ENCODE assay signal across 10 mouse cellular contexts in the genomic region with DNA sequence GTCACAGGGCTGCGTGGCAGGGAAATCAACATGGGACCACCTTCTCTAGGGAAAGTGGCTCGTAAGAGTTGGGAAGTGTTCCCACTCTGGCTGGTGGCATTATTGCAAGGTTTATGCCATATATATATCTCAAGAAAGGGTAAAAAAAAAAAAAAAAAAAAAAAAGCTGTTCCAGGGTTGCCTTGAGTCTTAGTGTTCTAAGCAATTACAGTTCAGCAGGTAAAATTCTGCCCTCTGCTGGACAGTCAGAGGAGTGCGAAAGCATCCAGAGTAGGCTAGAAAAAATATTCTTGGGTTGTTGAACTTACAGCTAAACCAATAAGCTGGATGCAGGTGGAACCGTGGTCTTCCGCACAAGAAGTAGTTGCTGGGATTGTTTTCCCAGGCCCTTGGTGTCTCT.
DNase-seq lines count a peak whose midpoint lies in the region; ATAC-seq and TF ChIP-seq lines count a peak whose summit lies in the region.
"Had no signal": no experiment of that assay in that cellular context is flagged by ENCODE, and none has a peak within 500 bp of the region (broad histone marks: within the 10 kb centered on the region; RNA-seq: fewer than 3 reads in every experiment).

No protein-coding gene starts in this region.

- H3K27ac ChIP-seq in intestine, postnatal 0 days (ENCODE audit: low read depth, low read length): no peak overlapping the region
- no peak overlapping the region for H3K27ac ChIP-seq in intestine, embryonic 16.5 days (ENCODE audit: low read length)
- H3K27ac ChIP-seq in MEL (ENCODE audit: control insufficient read depth, low read depth, low read length): no peak overlapping the region
- H3K27ac ChIP-seq in left cerebral cortex, adult 2 months: no peak overlapping the region
- H3K27ac ChIP-seq: midbrain, embryonic 12.5 days had no signal

- H3K4me1 ChIP-seq in intestine, postnatal 0 days (replicated peaks; ENCODE audit: control insufficient read depth, insufficient read depth, low read length): no peaks in the 10 kb centered on the region
- H3K4me1 ChIP-seq in intestine, embryonic 16.5 days (ENCODE audit: control insufficient read depth, insufficient read depth, low read length): no peaks in the 10 kb centered on the region
- H3K4me1 ChIP-seq in MEL (ENCODE audit: control insufficient read depth in 1 of 2, insufficient read depth in 2 of 2, low read length in 2 of 2): no peaks in the 10 kb centered on the region
- H3K4me1 ChIP-seq: midbrain, embryonic 12.5 days had no signal

- no peak for ATAC-seq in intestine, postnatal 0 days
- no peak for ATAC-seq in intestine, embryonic 16.5 days
- ATAC-seq in monocyte, adult 5-6 weeks (replicated peaks; ENCODE audit: insufficient number of reproducible peaks, low FRiP score, low TSS enrichment, poor library complexity, severe bottlenecking): no peak

- TF ChIP-seq EP300 in MEL (IDR thresholded peaks at IDR 0.05; ENCODE audit: low read depth in 1 of 2, low read length in 2 of 2): no peak

- H3K36me3 ChIP-seq in intestine, postnatal 0 days (ENCODE audit: control insufficient read depth, insufficient read depth): 0 out of 2 replicates have a peak, but pooled peaks cover 5% of the 10 kb centered on the region
- no peaks in the 10 kb centered on the region; the same call in 1 of the 2 replicates for H3K36me3 ChIP-seq in intestine, embryonic 16.5 days (ENCODE audit: control insufficient read depth, insufficient read depth, low read length)
- H3K36me3 ChIP-seq in MEL (ENCODE audit: control insufficient read depth in 1 of 2, insufficient read depth in 2 of 2, low read length in 2 of 2): no peaks in the 10 kb centered on the region

- H3K4me3 ChIP-seq in intestine, postnatal 0 days (ENCODE audit: low read depth, low read length): no peak overlapping the region
- no peak overlapping the region for H3K4me3 ChIP-seq in intestine, embryonic 16.5 days (ENCODE audit: low read length)
- no peak overlapping the region for H3K4me3 ChIP-seq in MEL (ENCODE audit: control insufficient read depth in 1 of 2, insufficient read depth in 1 of 2, low read depth in 2 of 2, low read length in 2 of 2)
- H3K4me3 ChIP-seq in left cerebral cortex, adult 2 months: no peak overlapping the region
- H3K4me3 ChIP-seq: erythroblast, embryonic 14.5 days; midbrain, embryonic 12.5 days had no signal

- 71% methylated on average over 5 of the region's 5 CpGs for WGBS in intestine, postnatal 0 days
- 69% methylated on average over 5 of the region's 5 CpGs for WGBS in intestine, embryonic 16.5 days

- TF ChIP-seq CTCF in intestine, postnatal 0 days (IDR thresholded peaks at IDR 0.05; ENCODE audit: low read depth): peak; percentile 78
- peak; percentile 53 to 76 (median 67) for TF ChIP-seq CTCF in MEL (IDR thresholded peaks at IDR 0.05 in 2 of 3, conservative IDR thresholded peaks at IDR 0.05 in 1 of 3; ENCODE audit: control insufficient read depth in 1 of 3, insufficient read depth in 1 of 3, low read depth in 2 of 3, low read length in 3 of 3, poor library complexity in 1 of 3, severe bottlenecking in 1 of 3)
- TF ChIP-seq CTCF in left cerebral cortex, adult 2 months (IDR thresholded peaks at IDR 0.05): peak; percentile 83

- peak; percentile 61 for DNase-seq in MEL (ENCODE audit: low read depth, low spot score)
- peak; percentile 30 for DNase-seq in cerebellum, adult 9-11 months
- DNase-seq in frontal cortex, postnatal 14 days (ENCODE audit: low spot score in 2 of 2): peak; percentile 35 to 40
- DNase-seq in left cerebral cortex, adult 2 months (ENCODE audit: extremely low spot score in 1 of 2, low spot score in 2 of 2): peak; percentile 48 to 53
- peak; percentile 59 for DNase-seq in naive thymus-derived CD4-positive, alpha-beta T cell, adult 2 months (ENCODE audit: low read depth)

- H3K9ac ChIP-seq in intestine, postnatal 0 days (ENCODE audit: low read depth, low read length): no peak overlapping the region
- no peak overlapping the region for H3K9ac ChIP-seq in intestine, embryonic 16.5 days (ENCODE audit: low read depth, low read length)
- H3K9ac ChIP-seq in MEL (ENCODE audit: control insufficient read depth, low read depth, low read length, poor library complexity, severe bottlenecking): no peak overlapping the region
- H3K9ac ChIP-seq: midbrain, embryonic 12.5 days had no signal

- intact Hi-C loops in left cerebral cortex, adult 2 months (cut with DNase I): loop anchor here (1.0 kb wide), 1 partner anchor 363 kb away; no protein-coding TSS in a partner anchor

- H3K9me3 ChIP-seq in intestine, postnatal 0 days (ENCODE audit: control insufficient read depth): no peaks in the 10 kb centered on the region
- H3K9me3 ChIP-seq in intestine, embryonic 16.5 days (ENCODE audit: control insufficient read depth, low read length): no peaks in the 10 kb centered on the region
- no peaks in the 10 kb centered on the region for H3K9me3 ChIP-seq in MEL (replicated peaks; ENCODE audit: insufficient read depth, low read length)
- H3K9me3 ChIP-seq: midbrain, embryonic 12.5 days had no signal

- no peaks in the 10 kb centered on the region for H3K27me3 ChIP-seq in intestine, postnatal 0 days (replicated peaks; ENCODE audit: control insufficient read depth, insufficient read depth, low read length)
- H3K27me3 ChIP-seq in intestine, embryonic 16.5 days (replicated peaks; ENCODE audit: control insufficient read depth, insufficient read depth, low read length): no peaks in the 10 kb centered on the region
- no peaks in the 10 kb centered on the region for H3K27me3 ChIP-seq in MEL (ENCODE audit: control insufficient read depth in 1 of 2, insufficient read depth in 2 of 2, low read length in 2 of 2)
- H3K27me3 ChIP-seq: midbrain, embryonic 12.5 days had no signal

- TF ChIP-seq POLR2A in MEL (IDR thresholded peaks at IDR 0.05; ENCODE audit: control insufficient read depth in 1 of 2, insufficient read depth in 1 of 2, low read depth in 1 of 2, low read length in 2 of 2, poor library complexity in 1 of 2): no peak

- H3K4me2 ChIP-seq in intestine, postnatal 0 days (replicated peaks; ENCODE audit: low read depth): no peak overlapping the region
- H3K4me2 ChIP-seq in intestine, embryonic 16.5 days (ENCODE audit: low read depth, low read length): no peak overlapping the region
- H3K4me2 ChIP-seq: midbrain, embryonic 12.5 days had no signal

- TF ChIP-seq RAD21 in MEL (IDR thresholded peaks at IDR 0.05; ENCODE audit: low read depth, low read length): peak; percentile 60

- no peaks in the 10 kb centered on the region for H3K79me2 ChIP-seq in MEL (ENCODE audit: control insufficient read depth, insufficient read depth, low read length, poor library complexity)

TF ChIP-seq in MEL, 35 proteins besides CTCF, POLR2A, EP300 and RAD21:
- peak; percentile 86 for TF ChIP-seq ZNF384 (IDR thresholded peaks at IDR 0.05; ENCODE audit: low read depth, low read length)
- TF ChIP-seq MAFK (IDR thresholded peaks at IDR 0.05; ENCODE audit: borderline replicate concordance, low read depth, low read length): no peak
- peak; percentile 78 for TF ChIP-seq SMC3 (IDR thresholded peaks at IDR 0.05; ENCODE audit: low read depth, low read length)
- no peak for TF ChIP-seq HCFC1 (IDR thresholded peaks at IDR 0.05; ENCODE audit: low read depth, low read length)
- TF ChIP-seq ZC3H11A (IDR thresholded peaks at IDR 0.05; ENCODE audit: low read depth, low read length): peak; percentile 41; the same call in 1 of the 2 replicates
- no peak for TF ChIP-seq MYC (IDR thresholded peaks at IDR 0.05; ENCODE audit: low read depth, low read length)
